Mouse (Mus musculus): ENCODE data around the gene Vegfc. TPM values are rescaled to one million over a fixed set of nuclear protein-coding genes. Genes with fewer than 3 reads are reported as not detected.
A peak's percentile ranks its signal among the peaks of the same experiment; 100 is the strongest.

Vegfc gene
- polyA plus RNA-seq, 1 experiment from 2014 or later = 5.8 TPM

DNA sequence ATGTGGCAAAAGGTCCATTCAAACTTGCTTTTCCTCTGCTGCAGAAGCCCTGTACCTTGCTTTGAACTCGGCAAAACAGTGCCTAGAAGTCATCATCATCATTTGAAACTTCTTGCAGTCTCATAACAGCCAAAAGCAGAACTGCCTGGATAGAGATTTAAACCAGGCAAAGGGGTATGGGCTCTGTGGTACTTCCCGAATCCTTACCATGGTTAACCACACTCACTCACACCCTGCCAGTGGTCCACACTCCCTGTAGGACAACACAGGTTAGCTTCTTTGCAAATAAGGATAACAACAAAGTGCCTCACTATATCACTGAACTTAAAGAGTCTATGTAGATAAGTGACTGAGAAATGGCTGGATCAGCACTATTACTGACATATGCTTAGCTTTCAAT, 9.7 kb downstream of the Vegfc start:
- no peaks in the 10 kb centered on the region; the same call in 1 of the 2 replicates for H3K9me3 ChIP-seq
- H3K27me3 ChIP-seq = no peaks in the 10 kb centered on the region
- no peak for ATAC-seq (ENCODE audit: insufficient number of reproducible peaks, insufficient read depth, low FRiP score, low TSS enrichment, low read depth)
- H3K36me3 ChIP-seq = no peaks in the 10 kb centered on the region
- H3K4me3 ChIP-seq = no peak overlapping the region
- H3K9ac ChIP-seq = no peak overlapping the region
- no peaks in the 10 kb centered on the region for H3K4me1 ChIP-seq
- no peak overlapping the region for H3K27ac ChIP-seq
- 81% methylated on average over 2 of the region's 2 CpGs for WGBS
- no peak overlapping the region for H3K4me2 ChIP-seq

- Histone ChIP-seq H3K36me3 (no peaks in the 10 kb centered on the region), H3K9ac (no peak overlapping the region), H3K9me3 (no peaks in the 10 kb centered on the region; the same call in 1 of the 2 replicates), H3K27me3 (no peaks in the 10 kb centered on the region), H3K4me1 (no peaks in the 10 kb centered on the region), H3K4me3 (no peak overlapping the region), H3K4me2 (no peak overlapping the region), H3K27ac (no peak overlapping the region)
- no peak for ATAC-seq (ENCODE audit: insufficient number of reproducible peaks, insufficient read depth, low FRiP score, low TSS enrichment, low read depth)
- 51% methylated on average over 4 of the region's 4 CpGs for WGBS
These were observed 11.8 kb downstream of the Vegfc start for GRCm38 (mm10) chr8:54089204-54089603.

- no peak overlapping the region for H3K9ac ChIP-seq
- H3K4me3 ChIP-seq = no peak overlapping the region
- 93% methylated on average over 2 of the region's 2 CpGs for WGBS
- no peak overlapping the region for H3K4me2 ChIP-seq
- H3K36me3 ChIP-seq = no peaks in the 10 kb centered on the region
- H3K27ac ChIP-seq = no peak overlapping the region
- no peak for ATAC-seq (ENCODE audit: insufficient number of reproducible peaks, insufficient read depth, low FRiP score, low TSS enrichment, low read depth)
- H3K9me3 ChIP-seq = no peaks in the 10 kb centered on the region; the same call in 1 of the 2 replicates
- H3K4me1 ChIP-seq = no peaks in the 10 kb centered on the region
- no peaks in the 10 kb centered on the region for H3K27me3 ChIP-seq
These were observed 12.5 kb downstream of the Vegfc start for GRCm38 (mm10) chr8:54089901-54090300.

DNA sequence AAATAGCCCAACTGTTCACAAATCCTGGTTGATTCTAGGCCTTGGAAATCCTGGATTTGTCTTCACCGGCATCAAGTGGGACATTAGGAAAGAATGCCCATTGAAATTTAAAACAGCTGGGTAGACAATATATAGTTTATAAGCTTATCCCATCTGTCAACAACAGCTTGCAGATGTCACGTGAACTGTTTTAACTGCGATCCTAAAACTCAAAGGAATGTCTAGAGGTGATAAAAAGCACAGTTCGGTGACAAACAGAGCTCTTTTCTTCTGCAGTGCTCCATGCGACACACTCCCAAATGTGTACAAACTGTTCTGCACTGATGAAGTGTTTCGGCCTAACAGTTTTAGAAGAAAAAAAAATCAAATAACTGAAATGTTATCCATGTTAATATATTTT, 22.7 kb downstream of the Vegfc start:
- 40% methylated on average over 6 of the region's 6 CpGs for WGBS
- no peak overlapping the region for H3K4me3 ChIP-seq
- H3K4me1 ChIP-seq = no peaks in the 10 kb centered on the region
- H3K27me3 ChIP-seq = no peaks in the 10 kb centered on the region
- ATAC-seq (ENCODE audit: insufficient number of reproducible peaks, insufficient read depth, low FRiP score, low TSS enrichment, low read depth) = no peak
- no peaks in the 10 kb centered on the region for H3K9me3 ChIP-seq
- H3K4me2 ChIP-seq = no peak overlapping the region
- no peak overlapping the region for H3K27ac ChIP-seq
- no peaks in the 10 kb centered on the region for H3K36me3 ChIP-seq
- no peak overlapping the region for H3K9ac ChIP-seq

DNA sequence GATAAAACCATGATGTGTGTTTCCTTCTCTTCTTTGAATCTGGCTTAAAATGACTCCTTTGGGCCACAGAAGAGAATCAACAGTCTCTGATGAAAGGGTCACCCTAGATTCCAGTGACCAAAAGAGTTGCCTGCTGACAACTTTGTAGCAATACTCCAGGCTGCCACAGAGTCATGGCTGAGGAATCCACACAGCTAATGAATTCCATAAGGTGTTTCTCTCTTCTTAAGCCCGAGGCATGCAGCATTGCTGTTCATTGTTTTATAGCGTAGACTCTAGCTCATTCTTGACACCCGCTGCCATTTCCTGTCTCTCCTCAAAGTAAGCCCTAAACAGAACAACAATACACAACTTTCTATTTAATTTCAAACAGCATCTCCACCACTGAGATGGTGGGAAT, 37.2 kb downstream of the Vegfc start:
- H3K4me2 ChIP-seq = no peak overlapping the region
- H3K27me3 ChIP-seq = no peaks in the 10 kb centered on the region
- H3K27ac ChIP-seq = no peak overlapping the region; the same call in 1 of the 2 replicates
- peaks cover 6% of the 10 kb centered on the region for H3K4me1 ChIP-seq
- no peak overlapping the region for H3K4me3 ChIP-seq
- no peaks in the 10 kb centered on the region for H3K9me3 ChIP-seq
- H3K36me3 ChIP-seq = no peaks in the 10 kb centered on the region
- 13% methylated on average over 3 of the region's 3 CpGs for WGBS
- H3K9ac ChIP-seq = no peak overlapping the region
- no peak for ATAC-seq (ENCODE audit: insufficient number of reproducible peaks, insufficient read depth, low FRiP score, low TSS enrichment, low read depth)

- no peak overlapping the region for H3K4me2 ChIP-seq
- no peaks in the 10 kb centered on the region for H3K9me3 ChIP-seq
- no peak for ATAC-seq (ENCODE audit: insufficient number of reproducible peaks, insufficient read depth, low FRiP score, low TSS enrichment, low read depth)
- no peak overlapping the region for H3K4me3 ChIP-seq
- no peak overlapping the region for H3K9ac ChIP-seq
- H3K27me3 ChIP-seq = no peaks in the 10 kb centered on the region
- WGBS = 71% methylated on average over 7 of the region's 7 CpGs
- H3K36me3 ChIP-seq = no peaks in the 10 kb centered on the region
- H3K27ac ChIP-seq = no peak overlapping the region
- no peaks in the 10 kb centered on the region for H3K4me1 ChIP-seq
These were observed 42.7 kb downstream of the Vegfc start for GRCm38 (mm10) chr8:54120115-54120514.

GRCm38 (mm10) chr8:54121942-54122341, 44.5 kb downstream of the Vegfc start:
- ATAC-seq (ENCODE audit: insufficient number of reproducible peaks, insufficient read depth, low FRiP score, low TSS enrichment, low read depth) = no peak
- H3K4me1 ChIP-seq = no peaks in the 10 kb centered on the region
- no peaks in the 10 kb centered on the region for H3K9me3 ChIP-seq
- no peak overlapping the region for H3K4me3 ChIP-seq
- H3K4me2 ChIP-seq = no peak overlapping the region
- WGBS = 74% methylated on average over 3 of the region's 3 CpGs
- H3K9ac ChIP-seq = no peak overlapping the region
- no peaks in the 10 kb centered on the region for H3K27me3 ChIP-seq
- no peak overlapping the region for H3K27ac ChIP-seq
- H3K36me3 ChIP-seq = no peaks in the 10 kb centered on the region

DNA sequence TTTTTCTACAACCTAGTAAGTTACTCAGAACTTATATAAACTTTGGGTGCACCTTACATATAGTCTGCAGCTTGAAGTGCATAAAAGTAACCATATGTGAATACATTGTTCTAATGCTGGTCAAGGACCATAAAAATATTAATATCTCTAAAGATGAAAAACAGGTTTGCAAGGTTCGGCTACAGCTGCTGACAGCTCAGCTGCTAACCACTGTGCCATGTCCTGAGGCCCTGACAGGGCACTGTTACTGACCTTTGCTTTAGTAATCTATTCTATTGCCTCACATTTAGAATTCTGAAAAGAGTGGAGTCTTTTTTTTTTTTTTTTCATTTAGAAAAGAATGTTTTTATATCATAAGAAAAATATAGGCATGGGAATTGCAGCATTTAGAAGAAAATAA, 44.9 kb downstream of the Vegfc start:
- no peaks in the 10 kb centered on the region for H3K27me3 ChIP-seq

DNA sequence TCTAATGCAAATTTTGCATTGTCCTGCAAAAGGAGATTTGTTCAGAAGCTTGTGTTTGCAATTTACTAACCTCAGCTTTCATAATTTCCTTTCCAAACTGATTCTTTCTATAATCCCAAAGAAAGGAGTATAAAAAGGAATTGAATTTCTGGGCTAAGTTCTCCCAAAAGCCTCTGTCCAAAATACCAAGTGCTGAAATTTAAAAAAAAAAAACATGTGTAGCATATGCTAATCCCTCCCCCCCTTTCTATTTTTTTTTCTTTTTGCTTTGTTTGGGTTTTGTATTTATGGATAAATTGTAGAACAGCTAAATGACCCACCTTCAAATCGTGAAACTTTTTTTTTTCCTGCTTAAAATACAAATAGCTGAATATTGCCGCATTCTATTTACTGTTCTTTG, 53.2 kb downstream of the Vegfc start:
- WGBS = 93% methylated on average over 2 of the region's 2 CpGs
- no peak overlapping the region for H3K27ac ChIP-seq
- ATAC-seq (ENCODE audit: insufficient number of reproducible peaks, insufficient read depth, low FRiP score, low TSS enrichment, low read depth) = no peak
- no peaks in the 10 kb centered on the region for H3K4me1 ChIP-seq
- no peaks in the 10 kb centered on the region for H3K36me3 ChIP-seq
- no peak overlapping the region for H3K9ac ChIP-seq
- H3K4me2 ChIP-seq = no peak overlapping the region
- H3K27me3 ChIP-seq = no peaks in the 10 kb centered on the region
- H3K4me3 ChIP-seq = no peak overlapping the region
- no peaks in the 10 kb centered on the region for H3K9me3 ChIP-seq

More for the DNA sequence above, 44.9 kb downstream of the Vegfc start:
- Histone ChIP-seq H3K27ac (no peak overlapping the region), H3K4me2 (no peak overlapping the region), H3K36me3 (no peaks in the 10 kb centered on the region), H3K9me3 (no peaks in the 10 kb centered on the region), H3K4me1 (no peaks in the 10 kb centered on the region), H3K9ac (no peak overlapping the region), H3K4me3 (no peak overlapping the region)
- no peak for ATAC-seq (ENCODE audit: insufficient number of reproducible peaks, insufficient read depth, low FRiP score, low TSS enrichment, low read depth)
- 55% methylated on average over 1 of the region's 1 CpGs for WGBS

GRCm38 (mm10) chr8:54153240-54153639, 75.8 kb downstream of the Vegfc start:
- H3K27me3 ChIP-seq = no peaks in the 10 kb centered on the region
- H3K27ac ChIP-seq = no peak overlapping the region
- 42% methylated on average over 4 of the region's 4 CpGs for WGBS
- H3K9ac ChIP-seq = no peak overlapping the region
- no peak overlapping the region for H3K4me2 ChIP-seq
- H3K4me3 ChIP-seq = no peak overlapping the region
- no peaks in the 10 kb centered on the region for H3K9me3 ChIP-seq
- H3K4me1 ChIP-seq = no peaks in the 10 kb centered on the region
- H3K36me3 ChIP-seq = no peaks in the 10 kb centered on the region
- no peak for ATAC-seq (ENCODE audit: insufficient number of reproducible peaks, insufficient read depth, low FRiP score, low TSS enrichment, low read depth)

DNA sequence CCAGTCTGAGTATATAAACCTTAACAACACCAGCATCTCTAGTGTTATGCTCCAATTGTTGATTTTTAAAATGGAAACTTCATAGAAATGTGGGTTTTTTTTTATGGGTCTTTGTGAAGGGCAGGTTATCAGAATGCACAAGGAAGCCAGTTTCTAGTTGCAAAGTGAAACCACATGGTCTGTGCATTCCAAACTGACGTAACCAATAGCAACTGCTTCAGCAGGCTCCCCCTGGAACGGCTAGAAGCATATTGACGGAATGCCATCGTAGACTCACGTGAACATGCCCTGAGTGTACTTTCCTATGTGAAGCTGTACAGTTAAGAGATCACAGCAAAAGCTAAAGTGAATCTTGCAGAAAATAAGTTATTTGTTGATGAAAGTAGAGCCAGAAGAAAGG, 86.1 kb downstream of the Vegfc start:
- 0 out of 2 replicates have a peak, but pooled peaks have one; percentile 56 for ATAC-seq (ENCODE audit: insufficient number of reproducible peaks, insufficient read depth, low FRiP score, low TSS enrichment, low read depth)
- H3K4me1 ChIP-seq = peaks cover 7% of the 10 kb centered on the region
- H3K9me3 ChIP-seq = no peaks in the 10 kb centered on the region
- H3K27ac ChIP-seq = peak overlapping the region; percentile 34; the same call in 1 of the 2 replicates
- peak overlapping the region; percentile 46 for H3K4me2 ChIP-seq
- no peaks in the 10 kb centered on the region for H3K36me3 ChIP-seq
- H3K4me3 ChIP-seq = peak overlapping the region; percentile 3; the same call in 1 of the 2 replicates
- 5% methylated on average over 5 of the region's 5 CpGs for WGBS
- no peaks in the 10 kb centered on the region for H3K27me3 ChIP-seq
- H3K9ac ChIP-seq = no peak overlapping the region

- Histone ChIP-seq H3K27me3 (no peaks in the 10 kb centered on the region), H3K4me2 (no peak overlapping the region), H3K27ac (no peak overlapping the region), H3K9me3 (no peaks in the 10 kb centered on the region), H3K4me1 (no peaks in the 10 kb centered on the region), H3K4me3 (no peak overlapping the region), H3K9ac (no peak overlapping the region), H3K36me3 (peaks cover 11% of the 10 kb centered on the region; the same call in 1 of the 2 replicates)
- 78% methylated on average over 2 of the region's 2 CpGs for WGBS
- ATAC-seq (ENCODE audit: insufficient number of reproducible peaks, insufficient read depth, low FRiP score, low TSS enrichment, low read depth) = no peak
These were observed 107.9 kb downstream of the Vegfc start for GRCm38 (mm10) chr8:54185336-54185735.

DNA sequence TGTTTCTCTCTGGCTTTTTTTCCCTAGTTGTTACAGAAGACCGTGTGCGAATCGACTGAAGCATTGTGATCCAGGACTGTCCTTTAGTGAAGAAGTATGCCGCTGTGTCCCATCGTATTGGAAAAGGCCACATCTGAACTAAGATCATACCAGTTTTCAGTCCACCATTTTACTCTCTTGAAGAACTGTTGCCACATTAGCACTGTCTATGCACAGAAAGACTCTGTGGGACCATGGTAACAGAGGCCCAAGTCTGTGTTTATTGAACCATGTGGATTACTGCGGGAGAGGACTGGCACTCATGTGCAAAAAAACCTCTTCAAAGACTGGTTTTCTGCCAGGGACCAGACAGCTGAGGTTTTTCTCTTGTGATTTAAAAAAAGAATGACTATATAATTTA, 108.5 kb downstream of the Vegfc start:
- 87% methylated on average over 6 of the region's 6 CpGs for WGBS
- H3K27ac ChIP-seq = no peak overlapping the region

More for the DNA sequence above, 108.5 kb downstream of the Vegfc start:
- Histone ChIP-seq H3K36me3 (peaks cover 11% of the 10 kb centered on the region; the same call in 1 of the 2 replicates), H3K27me3 (no peaks in the 10 kb centered on the region), H3K4me1 (no peaks in the 10 kb centered on the region), H3K9ac (no peak overlapping the region), H3K4me2 (no peak overlapping the region), H3K4me3 (no peak overlapping the region), H3K9me3 (no peaks in the 10 kb centered on the region)
- ATAC-seq (ENCODE audit: insufficient number of reproducible peaks, insufficient read depth, low FRiP score, low TSS enrichment, low read depth) = no peak
